Mouse (Mus musculus): Measurements from ENCODE around the gene Add3.

Add3 gene

DNA sequence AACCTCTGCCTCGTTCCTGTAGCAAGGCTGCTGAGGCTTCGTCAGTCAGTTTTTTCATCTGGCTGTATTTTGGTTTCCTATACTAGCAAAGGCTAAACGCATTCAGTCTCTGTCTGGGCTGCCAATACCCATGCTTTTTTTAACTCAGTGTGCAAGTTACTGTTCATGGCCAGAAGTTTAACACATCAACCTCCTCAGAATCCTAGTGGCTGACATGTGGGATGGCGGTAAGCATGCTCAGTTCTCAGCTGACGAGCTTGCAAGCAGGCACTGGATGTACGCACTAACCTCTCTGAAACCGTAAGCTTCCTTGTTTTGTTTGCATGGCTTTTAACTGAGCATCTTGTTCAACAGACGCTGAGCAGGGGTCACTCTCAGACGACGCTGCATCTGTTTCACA lies 103.7 kb downstream of the Add3 start:
- DNase-seq, result no peak

GRCm38 (mm10) chr19:53247558-53247957 lies 107.3 kb downstream of the Add3 start:
- no peak for DNase-seq

DNA sequence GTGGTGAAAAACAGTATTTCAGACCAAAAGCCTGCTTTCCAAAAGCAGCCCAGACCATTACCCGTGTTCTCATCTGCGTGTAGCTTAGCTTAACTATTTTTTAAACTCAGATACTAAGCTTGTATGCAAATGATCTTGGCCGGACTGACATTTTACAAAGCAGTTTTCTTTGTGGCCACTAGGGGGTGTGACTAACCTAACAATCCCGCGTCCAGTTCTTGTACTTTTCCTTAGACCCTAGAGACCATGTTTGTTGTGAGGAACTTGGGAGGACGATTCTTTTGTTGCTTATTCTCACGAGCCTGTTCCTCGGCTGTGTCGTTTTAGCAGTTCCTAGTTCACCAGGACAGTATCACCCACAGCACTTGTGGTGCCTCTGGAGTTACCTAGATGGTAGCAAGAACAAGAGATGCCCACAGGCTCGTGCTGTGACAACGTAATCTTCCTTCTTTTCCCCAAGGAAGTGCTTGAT lies 107.8 kb downstream of the Add3 start:
- peak; percentile 51 for DNase-seq

- no peak for DNase-seq
Observed at GRCm38 (mm10) chr19:53251015-53251414, 110.8 kb downstream of the Add3 start.

DNA sequence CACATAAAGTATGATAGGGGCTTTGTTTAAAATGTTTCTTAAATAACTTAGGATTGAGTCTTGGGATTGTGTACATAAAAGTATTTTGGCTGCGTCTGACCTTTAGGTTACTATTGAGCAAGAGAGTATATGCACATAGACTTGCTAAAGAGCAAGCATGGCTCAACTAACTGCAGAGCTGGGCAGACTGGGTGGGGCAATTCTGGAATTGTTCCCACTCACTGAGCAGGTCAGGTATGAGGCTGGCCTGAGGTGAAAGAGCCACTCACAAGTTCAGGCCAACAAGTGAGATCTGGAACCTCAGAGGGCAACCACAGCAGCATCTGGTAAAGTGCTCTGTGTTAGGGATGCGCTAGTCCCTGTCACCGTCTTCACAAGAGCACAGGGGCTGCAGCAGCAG lies 111.4 kb downstream of the Add3 start:
- DNase-seq, result no peak

DNA sequence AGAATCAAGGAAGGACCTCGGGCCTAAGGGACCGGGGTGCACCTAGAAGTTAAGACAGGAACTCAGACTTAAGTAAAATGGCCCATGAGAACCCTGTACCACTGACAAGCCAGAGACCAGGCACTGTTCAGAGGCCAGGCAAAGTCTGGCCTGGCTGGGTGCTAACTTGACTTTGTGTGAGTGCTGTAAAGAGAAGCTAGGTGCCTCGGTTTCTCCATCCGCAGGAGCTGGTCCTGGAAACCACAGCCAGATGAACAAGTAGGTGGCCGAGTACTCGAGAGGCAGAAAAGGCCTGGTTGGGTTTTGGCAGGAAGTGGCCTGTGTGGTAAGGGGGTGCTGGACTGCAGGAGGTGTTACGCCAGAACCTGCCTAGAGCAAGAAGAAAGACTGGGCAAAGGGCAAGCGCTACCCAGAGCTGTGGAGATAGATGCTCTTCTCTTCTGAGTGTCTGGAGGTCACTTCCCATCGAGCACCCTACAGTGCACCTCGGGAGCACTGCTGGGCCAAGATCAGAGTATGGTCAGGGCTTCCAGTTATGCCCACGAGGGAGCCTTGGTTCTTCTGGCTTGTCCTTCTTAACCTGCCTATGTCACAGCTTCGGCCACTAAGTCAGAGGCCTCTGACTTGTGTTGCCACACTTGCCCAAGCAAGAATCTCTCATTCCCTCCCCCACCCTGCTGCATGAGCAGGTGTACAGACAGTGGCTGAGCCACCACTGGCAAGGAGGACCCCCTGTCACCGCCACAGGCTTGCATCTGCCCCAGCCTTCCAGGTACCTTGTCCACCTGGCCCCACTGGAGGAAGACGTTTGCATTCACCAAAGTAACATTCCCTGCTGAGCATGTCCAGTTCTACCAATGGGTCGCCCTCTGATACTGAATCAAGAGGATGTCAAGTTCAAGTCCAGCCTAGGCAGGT lies 112.1 kb downstream of the Add3 start:
- no peak for DNase-seq

DNA sequence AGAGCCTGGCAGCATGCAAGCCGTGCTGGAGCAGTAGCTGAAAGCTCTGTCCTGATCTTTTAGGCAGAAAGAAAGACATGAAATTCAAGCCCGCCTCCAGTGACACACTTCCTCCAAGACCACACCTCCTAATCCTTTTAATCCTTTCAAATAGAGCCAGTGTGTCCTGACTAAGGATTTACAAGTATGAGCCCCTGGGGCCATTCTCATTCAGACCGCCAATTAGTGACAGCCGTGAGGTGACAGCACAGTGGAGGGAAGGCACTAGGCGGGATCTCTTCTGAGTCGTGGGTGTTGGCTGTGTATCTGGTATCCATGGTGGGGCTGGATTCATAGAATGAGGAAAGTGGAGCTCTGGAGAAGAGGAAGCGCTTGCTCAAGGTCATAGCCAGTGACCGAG lies 116.1 kb downstream of the Add3 start:
- DNase-seq, result no peak

GRCm38 (mm10) chr19:53256991-53257594 lies 116.8 kb downstream of the Add3 start:
- no peak for DNase-seq

DNA sequence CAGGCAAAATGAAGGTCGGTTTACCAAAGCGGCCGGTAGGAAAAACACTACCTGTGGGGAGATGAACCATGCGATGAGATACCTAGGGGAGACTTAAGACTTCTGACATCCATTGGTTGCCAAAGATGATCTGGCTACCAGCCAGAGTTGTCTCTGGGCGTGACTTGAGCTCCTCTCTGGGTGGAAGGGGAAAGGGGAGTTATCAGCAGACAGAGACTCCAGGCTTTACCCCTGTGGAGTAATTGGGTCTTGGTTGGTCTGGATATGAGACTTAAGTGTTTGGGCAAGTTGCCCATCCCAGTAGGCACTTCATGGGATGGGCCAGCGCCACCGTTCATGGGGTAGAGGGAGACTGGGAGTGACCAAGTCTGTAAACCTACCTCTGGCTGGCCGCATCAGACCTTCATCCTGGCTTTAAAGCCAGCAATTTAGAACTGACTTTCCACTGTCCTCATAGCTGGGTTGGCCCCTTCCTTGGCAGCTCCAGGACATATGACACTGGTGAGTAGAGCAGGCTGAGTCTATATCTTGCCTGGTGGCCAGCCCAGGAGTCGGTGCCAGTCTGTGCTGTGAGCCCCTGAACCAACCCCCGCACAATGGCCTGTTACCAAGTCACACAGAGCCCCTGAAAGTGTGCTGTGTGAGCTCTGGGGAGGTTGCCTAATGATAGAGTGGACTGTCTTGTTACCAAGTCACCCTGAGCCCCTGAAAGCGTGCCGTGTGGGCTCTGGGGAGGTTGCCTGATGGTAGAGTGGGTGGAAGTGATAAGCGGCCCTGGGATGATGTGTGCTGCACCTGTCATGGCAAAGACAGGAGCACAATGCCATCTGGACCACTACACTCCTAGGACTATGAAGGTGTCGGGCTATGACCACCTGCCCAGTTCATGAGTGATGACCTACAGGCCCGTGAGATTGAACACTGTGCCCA lies 117.7 kb downstream of the Add3 start:
- DNase-seq, result no peak

- DNase-seq, result peak; percentile 44 to 54
Observed at GRCm38 (mm10) chr19:53258740-53259506, 118.7 kb downstream of the Add3 start.

- no peak for DNase-seq
Observed at GRCm38 (mm10) chr19:53259541-53259940, 119.3 kb downstream of the Add3 start.

DNA sequence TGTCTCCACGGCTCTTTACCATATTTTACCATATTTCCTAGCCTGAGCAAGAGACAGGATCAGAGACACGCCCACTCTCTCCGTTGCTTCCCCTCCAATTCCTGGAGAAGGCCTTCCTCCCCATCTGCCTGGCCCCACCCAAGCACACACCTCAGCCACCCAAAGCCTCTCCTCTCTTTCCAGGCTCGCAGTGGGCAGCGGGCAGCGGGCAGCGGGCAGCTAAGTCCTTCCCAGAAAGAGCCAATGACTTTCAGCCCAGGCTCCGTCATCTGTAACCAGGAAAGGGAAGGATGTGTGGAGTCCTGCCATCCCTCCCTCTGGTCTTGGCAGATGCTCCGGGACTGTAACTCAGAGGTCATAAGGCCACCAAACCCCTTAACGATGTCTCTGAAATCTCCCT lies 120.0 kb downstream of the Add3 start:
- DNase-seq, result no peak

DNA sequence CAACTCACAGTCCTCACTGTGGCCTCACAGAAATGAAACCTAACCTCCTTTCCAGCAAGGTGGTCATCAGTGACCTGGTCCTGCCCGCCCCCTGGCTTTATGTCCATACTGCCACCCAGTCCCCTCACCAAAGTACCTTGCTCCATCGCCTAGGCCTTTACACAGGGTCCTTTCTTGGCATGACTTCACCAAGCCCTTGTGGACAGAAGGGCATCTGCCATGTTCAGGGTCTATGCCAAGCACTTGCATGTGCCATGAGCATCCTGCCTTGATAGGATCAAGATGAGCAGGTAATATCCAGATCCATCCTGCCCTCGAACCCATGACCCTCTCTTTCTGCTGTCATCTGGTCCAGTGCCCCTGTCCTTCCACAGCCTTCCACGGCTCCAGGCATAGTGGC lies 120.6 kb downstream of the Add3 start:
- no peak for DNase-seq

- DNase-seq, result no peak
Observed at GRCm38 (mm10) chr19:53262061-53262460, 121.8 kb downstream of the Add3 start.

DNA sequence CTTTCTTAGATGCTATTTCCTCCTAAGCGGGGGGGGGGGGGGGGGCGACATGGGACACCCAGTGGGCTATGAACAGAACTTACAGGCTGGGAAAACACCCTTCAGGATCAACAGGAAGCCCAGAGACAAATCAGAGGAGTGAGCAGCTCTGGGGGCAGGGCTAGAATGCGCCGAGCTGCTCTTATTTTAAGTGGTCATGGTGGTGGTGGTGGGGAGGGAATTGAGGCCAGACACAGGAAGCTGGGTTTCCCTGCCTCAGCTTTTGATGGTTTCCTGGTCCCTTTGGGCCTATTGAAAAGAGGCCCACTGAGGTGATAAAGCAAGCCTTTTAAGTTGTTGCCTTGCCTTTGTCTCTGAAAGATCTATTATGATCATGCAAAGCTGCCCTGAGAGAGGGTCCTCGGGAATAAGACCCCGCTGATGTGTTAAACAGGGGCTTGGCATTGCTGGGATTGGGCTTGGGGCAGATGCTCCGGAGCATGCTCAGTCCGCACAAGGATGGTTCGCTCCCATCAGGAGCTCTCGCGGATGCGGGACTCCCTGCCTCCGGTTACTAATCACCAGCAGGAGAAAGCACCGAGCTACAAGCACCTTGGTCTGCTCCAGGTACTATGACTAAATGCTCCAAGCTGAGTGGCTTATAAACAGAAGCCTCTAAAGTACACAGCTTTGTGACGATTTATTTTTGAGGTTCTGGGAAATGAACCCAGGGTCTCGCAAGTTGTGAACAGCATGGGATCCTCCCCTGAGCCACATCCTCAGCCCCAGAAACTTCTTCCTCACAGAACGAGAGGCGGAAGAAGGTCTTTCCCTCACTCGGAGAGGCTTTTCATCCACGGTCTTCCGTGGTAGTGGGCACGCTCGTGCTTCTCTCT lies 123.9 kb downstream of the Add3 start:
- DNase-seq, result no peak

DNA sequence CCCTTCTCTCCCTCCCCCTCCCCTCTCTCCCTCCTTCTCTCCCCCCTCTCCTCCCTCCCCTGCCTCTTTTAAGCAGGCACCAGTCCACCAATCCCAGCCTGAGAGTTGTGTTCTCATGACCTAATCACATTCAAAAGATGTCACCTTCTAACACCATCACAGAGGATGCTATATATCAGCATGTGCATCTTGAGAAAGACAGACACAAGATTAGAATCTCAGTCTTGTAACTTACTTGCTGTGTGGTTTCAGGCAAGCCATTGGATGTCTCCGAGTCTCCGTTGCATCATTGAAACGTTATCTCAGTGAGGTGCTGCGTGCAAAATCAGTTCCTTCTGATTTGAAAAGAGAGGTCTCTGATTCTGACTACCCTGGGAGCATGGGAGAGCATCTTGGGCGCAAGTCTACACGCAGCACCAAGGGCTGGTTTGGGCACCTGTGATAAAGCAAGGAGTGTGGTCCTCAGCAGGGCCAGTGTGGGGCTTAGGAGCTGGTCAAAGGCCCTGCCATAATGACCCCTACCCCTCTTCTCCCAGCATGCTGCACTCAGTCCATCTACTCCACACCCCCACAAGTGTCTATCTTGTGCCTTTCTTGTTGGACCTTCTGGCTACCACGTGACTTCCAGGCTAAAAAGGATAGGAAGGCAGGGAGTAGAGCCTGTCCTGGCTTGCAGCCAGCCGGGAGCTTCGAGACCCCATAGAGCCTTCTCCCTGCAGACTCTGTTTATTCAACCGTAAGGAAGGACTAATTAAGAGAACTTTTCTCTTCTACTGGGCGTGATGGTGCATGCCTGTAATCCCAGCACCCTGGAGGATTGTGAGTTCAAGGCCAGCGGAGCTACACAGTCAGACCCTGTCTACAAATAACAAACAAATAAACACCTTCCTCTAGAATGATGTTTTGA lies 124.8 kb downstream of the Add3 start:
- DNase-seq, result no peak

GRCm38 (mm10) chr19:53267305-53267704 lies 127.1 kb downstream of the Add3 start:
- DNase-seq, result no peak

DNA sequence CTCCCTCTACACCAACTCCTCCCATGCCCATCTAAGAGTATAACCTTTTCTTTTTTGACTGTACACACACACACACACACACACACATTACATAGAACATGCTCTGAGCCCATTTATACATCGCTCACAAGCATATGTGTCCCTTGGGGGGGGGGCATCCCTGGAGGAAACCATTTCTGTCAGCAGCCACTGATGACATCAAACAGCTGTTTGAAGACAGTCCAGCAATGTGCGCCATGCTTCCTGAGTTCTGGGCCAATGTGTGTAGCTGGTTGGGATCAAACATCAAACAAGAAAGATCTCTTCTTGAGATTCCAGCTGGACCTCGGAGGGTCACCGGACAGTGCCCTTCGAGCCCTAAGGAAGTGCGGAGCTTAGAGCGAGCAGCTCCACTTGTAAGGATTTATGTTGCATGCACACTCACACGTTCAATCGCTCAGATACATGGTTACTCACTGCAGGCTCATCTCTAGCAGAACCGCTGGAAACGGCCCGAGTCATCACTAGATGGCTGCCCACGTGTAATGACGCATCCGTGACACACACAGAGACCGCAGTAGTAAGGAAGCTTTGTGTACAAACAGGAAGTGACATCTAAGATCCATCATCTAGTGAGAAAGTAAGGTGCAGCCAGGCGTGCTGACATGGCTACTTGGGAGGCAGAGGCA lies 132.9 kb downstream of the Add3 start:
- DNase-seq, result no peak

DNA sequence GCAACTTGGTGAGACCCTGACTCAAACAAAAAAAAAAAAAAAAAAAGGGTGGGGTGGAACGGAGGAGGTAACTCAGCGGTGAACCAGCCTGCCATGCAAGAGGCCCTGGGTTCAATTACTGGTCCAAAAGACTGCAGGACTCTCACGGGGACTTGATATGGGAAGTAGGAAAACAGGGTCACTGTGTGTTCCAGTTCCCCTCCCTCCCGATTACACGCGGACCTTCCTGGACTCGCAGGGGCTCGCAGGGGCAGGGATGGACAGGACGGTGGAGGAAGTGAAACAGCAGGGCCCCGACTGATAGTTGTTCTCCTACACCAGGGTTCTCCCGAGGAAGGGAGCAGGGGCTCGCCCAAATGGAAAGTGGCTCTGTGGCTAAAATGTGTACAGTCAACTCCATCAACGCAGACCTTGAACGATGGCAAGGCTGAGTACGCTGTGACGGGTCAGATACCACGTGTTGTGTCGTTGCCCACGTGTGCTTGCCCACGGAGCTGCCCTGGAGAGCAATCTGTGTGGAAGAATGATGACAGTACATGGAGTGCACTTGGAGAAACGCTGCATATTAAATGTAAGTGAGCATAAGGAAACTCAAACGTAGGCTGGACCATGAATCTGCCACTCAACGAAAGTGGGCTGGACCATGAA lies 133.7 kb downstream of the Add3 start:
- no peak for DNase-seq
